Mouse (Mus musculus) frontal cortex, postnatal 10 days (tissue): ENCODE measurements around the gene Bcat1.

Experiments used
- DNase-seq, 2 experiments: peaks; one replicate each; pipeline ENCODE4 v3.0.0; 2022; ENCODE audit warnings: low spot score in 2 of 2, mixed read lengths in 1 of 2

The Bcat1 gene

DNA sequence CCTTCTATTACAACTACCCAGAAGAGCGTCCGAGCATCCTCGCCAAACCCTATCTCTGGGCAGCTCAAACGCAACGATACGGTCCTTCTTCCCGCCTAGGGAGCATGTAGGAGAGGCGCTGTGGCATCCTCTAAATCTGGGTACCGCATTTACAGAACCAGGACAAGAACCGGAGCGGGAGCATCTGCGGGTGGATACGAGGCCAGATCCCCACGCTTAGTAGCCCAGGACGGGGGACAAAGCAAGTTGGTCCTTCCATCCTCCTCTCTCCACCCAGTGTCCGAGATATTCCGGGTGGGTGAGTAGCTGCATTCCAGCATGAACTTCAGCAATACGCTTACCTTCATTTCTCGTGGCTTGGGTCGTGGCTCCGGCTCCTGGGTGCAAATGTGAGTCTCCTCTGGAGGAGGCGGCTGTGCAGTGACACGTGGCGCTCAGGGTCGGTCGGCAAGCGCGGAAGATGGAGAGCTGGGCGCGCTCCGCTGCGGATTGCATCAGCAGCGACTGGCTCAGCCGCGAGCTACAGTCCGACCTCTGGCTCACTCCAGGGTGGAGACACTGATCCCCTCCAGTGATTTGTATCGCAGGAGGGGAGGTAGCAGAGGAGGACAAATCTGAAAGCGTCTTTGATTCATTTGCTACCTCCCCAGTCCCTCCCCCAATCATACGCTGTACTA lies at the start of gene Bcat1:
TSS of gene Bcat1 (minus strand) at position 637 of the 677 bp plus-strand sequence.
- peak in 1 of 2 experiments; percentile 17 for DNase-seq

DNA sequence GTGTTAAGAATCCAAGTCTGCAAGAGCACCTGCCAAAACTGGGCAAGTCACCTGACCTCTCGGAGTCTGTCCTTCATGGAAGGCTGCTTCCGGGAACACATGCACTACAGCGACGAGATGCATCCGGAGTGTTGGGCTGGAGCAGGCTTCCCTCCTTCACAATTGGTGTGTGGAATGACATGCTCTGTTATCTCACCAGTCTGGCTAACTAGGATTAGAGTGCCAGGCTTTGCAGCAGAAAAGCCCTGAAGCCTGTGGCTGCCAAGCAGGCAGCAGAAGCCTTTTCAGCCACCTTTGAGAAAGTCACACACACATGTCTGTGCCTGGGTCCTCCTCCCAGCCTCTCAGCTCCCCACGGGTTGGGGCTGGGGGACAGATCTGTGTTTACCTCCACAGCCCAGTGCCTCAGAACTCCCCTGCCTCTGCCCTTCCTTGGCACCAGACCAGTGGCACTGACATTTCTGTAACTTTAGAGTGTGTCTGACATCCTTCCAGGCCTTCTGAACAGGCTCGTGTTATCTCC lies 49.7 kb upstream of the Bcat1 start:
- no peak for DNase-seq

DNA sequence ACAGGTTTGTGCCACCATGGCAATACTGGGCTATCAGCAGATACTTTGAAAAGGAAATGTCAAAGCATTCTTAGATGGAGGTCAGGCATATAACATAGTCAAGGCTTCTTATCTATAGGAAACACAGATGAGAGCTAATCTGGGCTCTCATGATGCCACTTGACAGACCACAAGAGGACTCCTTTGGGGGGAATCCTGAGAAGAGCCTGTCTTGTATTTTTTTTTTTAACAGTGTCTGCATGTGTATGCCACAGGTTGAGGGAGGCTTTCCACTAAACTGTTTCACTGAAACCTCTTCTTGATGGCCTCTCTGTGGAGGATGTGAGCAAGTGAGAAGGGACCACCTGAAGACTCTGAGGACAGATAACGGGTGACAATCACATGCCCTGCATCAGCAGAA lies 48.6 kb upstream of the Bcat1 start:
- no peak for DNase-seq

DNA sequence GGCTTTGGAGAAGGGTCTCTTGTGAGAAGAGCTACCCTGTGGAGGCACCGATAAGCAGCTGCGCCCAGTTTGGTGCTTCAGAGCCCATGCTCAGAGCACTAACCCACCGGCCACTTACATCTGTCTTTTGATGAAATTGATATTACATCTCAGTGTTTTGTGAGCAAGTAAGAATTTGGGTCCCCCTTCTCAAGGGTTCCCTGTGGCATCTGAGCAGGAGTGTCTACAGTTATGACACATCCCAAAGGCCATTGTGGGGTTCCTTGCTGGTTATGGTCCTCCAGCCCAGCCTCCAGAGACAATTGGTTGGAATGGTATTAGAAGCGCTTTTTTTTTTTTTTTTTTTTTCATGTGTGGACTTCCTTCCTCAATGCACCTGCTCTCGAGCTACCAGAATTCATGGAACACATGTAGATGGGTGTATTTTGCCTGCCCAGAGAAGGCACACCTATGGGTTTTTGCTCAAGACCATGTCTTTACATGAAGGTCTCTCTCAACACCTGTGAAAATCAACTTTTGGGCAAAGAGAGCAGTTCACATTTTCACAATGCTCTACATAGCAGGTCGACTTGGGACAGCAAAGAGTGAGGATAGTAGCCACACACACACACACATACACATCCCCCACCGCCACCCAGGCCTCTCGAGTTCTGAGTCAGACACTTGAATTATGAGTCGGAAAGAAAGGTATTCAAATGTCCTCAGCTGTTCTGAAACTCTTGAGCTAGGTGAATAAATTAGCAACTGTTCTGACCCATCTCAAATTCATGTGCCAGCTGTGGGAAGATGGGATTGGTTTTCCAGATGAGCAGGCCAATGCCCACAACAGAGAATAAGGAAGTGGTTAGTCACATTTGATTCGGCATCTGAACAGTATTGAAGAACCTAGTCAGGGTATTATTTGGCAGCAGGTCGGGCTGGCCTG lies 47.4 kb upstream of the Bcat1 start:
- DNase-seq: no peak

DNA sequence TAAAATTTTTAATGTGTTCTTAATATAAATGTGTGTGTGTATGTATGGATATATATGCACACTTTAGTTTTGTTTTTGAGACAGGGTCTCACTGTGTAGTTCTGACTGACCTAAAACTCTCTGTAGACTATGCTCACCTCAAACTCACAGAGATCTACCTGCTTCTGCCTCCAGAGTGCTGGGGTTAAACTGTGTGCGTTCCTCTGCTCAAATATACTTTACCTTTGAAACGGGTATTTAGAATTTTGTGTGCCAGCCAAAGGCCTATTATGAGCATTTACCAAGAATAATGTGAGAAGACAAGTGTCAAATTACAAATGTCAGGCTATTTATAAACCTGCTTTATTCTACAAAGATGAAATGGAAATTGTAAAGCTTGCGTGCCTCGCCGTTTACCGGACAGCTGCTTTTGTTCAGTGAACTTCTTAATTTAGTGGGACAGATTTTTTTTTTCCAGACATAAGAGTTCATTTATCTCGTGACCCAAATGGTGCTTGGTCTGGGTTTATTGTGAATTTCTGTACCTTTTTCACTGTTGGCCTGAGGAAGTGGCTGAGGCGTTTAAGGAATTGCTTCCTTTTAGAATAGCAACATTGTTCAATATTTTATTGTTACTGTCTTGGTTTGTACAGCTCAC lies 46.6 kb upstream of the Bcat1 start:
- no peak for DNase-seq

DNA sequence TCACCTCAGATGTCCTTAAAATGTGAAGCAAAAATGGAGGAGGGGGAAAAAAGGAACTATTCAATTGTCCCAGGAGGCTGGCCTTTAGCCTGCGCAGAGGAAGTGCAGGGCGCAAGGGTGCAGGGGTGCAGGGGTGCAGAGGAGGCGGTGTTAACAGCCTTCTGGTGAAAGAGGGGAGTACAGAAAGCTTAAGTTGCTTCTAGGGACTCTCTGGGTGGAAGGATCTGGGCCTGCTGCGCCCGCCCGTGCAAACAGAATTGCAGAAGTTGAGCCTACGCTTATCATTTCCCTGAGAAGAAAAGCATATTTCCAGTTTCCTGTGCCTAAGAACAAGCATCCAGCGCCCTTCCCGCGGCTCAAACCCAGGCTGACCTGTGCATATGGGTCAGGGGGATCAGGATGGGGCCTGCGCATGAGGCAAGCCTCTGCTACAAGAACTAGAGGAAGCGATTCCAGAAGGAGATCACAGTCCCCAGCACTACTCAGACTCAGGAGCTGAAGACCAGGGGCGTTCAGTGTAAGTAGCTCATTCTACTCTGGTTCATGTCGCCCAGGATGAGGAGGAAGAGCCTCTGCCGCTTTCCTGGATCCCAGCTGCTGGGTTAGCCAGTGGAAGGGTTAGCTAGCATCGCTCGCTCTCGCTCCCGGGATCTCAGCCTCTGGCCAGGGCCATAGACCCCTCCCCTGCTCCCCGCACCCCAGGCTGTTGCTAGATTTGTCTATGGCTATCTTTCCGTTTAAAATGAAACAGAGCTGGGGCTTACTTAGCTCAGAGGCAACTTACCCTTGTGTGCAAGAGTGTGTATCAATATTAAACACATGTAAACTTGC lies 45.8 kb upstream of the Bcat1 start:
- peak in 1 of 2 experiments; percentile 13 for DNase-seq

DNA sequence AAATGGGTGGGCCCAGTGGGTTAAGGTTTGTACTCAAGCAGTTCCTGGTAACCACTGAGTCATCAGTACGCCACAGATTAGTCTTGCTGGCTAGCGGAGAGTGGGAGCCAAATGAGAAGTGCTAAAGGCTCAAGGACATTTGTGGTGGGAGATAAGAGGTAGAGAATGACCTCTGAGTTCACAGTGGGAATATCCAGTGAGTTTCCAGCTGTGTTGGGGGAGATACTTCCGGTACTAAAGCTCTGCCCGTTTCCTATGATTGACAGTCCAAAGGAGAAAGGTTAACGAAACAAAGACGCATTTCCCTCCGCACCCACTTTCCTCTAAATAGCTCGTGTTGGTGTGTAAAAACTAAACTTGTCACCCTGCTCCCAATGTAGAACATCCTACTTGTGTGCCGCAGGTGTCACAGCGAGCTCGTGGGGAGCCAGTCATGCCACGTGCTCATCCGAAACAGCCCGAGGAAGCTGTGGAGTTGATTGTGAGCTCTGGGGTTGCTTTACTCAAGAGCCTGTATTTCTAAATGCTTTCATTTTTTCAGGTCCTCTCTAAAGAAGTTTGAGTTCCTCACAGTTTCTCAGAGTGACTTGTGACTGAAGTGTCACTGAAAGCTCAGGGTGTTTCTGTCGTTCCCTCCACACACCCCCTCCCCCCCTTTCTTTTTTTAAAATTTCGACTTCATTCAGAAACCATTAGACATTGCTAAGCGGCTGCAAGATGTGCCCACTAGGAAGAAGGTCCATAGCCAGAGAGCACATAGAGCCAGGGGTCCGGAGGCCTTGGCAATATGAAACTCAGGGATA lies 45.0 kb upstream of the Bcat1 start:
- DNase-seq: no peak

DNA sequence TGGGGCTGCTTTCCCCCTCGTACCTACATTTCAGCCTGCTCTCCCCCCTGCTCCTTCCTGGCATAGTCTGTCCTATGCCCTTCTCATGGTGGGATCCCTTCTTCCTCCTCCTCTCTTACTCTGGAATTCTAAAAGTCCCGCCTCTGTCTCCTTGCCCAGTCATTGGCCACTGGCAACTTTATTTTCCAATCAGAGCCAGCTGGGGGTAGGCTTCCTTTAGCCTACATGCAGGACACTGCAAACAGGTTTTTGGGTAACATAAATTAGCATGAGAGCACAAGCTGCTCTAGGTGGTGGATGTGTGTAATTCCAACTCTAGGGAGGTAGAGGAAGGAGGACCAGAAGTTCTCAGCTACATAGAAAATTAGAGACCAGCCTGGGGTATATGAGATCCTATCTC lies 44.1 kb upstream of the Bcat1 start:
- DNase-seq: no peak

DNA sequence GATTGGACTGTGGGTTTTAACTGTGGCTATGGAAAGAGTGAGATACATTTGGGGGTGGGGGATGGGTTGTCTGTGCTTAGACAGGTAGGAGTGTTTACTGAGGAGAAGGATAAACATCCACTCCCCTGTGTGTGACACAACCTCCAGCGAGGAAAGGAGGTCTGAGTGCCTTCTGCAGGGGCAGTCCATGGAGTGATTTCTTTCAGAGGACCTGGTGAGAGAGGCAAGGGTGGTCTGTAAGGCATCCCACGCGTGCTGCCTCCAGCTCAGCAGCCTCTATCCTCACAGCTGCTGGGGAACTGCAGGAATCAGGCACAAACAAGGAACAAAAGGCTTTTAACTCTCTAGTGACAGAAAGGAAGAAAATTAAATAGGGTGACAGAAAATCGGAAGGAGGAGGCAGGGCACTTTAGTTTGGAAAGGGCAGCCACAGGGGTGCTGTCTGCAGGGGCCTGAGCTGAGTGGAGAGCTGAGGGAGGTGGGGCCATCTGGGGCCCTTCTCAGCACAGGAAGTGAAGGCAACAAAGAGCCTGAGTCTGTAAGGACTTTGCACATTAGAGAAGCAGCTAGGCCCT lies 40.2 kb upstream of the Bcat1 start:
- no peak for DNase-seq

DNA sequence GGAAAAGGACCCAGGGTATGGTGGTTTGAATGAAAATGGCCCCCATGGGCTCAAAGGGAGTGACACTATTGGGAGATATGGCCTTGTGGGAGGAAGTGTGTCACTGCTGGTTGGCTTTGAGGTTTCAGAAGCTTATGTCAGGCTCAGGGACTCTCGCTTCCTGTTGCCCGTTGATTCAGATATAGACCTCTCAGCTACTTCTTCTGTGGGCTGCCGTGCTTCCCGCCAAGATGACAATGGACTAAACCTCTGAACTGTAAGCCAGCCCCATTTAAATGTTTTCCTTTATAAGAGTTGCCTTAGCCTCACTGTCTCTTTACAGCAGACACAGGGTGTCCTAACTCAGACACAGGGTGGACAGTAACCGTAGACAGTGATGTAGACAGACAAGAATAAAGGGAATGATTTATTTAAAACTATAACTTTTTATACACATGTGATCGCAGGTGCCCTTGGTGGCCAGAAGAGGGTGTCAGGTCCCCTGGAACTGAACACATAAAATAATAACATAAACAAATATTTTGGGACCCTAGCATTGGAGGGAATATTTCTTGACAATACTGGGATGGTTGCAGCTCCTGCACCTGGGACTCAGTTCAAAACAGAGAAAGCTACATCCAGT lies 39.6 kb upstream of the Bcat1 start, which contains the start of gene Lrmp:
TSS of gene Lrmp (plus strand) at position 178 of the 622 bp plus-strand sequence.
- no peak for DNase-seq

DNA sequence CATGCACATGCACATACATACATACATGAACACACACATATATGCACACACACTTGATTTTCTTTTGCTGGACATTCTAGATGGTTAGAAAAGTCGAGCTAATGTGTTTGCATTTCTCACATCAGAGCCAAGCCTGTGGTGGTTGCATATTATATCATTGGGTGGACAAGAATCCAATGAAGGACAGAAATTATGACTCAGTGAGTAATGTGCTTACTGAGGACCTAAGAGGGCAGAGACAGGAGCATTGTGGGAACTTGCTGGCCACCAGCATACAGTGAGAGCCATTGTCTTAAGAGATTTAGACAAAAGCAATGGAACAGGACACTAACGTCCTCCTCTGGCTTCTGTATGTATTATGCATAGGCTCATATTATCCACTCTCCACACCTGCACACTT lies 38.6 kb upstream of the Bcat1 start:
- DNase-seq: no peak

DNA sequence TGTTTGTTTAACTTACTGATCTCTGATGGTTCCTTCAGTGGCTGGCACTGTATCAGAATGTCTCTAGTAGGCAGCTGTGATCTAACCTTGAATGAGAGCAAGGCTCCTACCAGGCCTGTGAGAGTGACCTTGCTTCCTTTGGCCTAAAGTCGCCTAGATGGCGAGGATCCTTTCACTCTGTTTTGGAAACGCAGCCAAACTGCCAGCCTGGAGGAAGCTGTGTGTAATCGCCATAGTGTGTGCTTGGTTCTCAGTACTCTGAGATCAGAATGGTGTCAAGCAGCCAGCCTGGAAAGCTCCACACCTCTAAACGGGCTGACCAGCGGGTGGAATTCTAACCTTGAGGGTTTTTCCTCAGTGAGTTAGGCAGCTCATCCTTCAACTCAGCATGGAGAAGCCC lies 36.9 kb upstream of the Bcat1 start:
- no peak for DNase-seq

DNA sequence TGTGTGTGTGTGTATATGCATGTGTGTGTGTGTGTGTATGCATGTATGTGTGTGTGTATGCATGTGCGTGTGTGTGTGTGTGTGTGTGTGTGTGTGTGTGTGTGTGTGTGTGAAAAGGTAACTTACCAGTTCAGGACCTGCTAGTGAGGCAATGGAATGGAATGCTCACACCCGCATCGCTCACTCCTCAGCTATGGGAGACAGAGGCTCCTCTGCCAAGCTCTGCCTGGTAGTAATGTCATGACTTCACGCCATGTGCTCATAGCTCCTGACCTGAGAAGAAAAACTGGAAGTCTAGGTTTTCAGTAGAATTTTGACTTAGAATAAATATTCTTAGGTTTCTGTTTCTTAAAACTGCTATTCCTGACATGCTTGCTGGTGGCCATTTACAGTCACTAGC lies 34.8 kb upstream of the Bcat1 start:
- DNase-seq: no peak

DNA sequence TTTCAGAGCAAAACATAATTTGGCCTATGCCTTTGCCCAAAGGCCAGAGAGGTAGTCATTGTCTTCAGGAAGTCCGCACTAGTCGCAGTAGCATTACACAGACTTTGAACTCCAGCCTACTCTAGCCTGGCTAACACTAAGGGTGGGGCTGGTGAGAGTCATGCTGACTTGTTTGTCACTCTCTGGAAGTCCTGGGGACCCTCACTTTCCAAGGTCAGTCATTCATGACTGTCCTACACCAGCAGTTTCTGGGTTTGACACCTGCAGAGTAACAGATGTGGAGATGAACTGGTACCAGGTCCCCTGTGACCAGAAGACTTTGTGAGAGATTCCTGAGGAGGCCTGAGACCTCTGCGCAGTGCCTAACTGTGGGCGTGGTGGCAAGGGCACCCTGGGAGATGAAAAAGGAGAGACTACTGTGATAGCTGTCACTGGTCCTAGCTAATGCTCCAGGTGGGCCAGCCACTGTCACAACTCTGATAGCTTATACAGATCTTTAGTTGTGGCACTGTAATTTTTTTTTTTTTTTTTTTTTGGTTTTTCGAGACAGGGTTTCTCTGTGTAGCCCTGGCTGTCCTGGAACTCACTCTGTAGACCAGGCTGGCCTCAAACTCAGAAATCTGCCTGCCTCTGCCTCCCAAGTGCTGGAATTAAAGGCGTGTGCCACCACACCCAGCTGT lies 30.3 kb upstream of the Bcat1 start:
- no peak for DNase-seq

DNA sequence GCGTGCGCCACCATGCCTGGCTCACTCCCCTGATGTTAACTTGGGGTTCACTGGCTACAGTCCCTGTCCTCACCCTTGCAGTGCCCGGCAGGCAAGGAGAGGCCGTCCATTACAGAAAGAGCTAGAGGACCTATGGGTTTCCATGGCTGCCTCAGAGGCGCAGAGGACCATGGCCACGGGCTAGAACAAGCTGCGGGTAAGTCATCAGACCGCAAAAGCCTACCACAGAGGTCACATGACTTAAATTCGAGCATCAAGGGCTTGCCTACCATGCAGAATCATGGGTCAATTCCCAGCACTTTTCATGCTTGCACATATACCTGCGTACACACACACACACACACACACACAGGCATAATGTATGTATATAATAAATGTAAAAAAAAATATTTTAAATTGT lies 29.5 kb upstream of the Bcat1 start:
- DNase-seq: no peak

DNA sequence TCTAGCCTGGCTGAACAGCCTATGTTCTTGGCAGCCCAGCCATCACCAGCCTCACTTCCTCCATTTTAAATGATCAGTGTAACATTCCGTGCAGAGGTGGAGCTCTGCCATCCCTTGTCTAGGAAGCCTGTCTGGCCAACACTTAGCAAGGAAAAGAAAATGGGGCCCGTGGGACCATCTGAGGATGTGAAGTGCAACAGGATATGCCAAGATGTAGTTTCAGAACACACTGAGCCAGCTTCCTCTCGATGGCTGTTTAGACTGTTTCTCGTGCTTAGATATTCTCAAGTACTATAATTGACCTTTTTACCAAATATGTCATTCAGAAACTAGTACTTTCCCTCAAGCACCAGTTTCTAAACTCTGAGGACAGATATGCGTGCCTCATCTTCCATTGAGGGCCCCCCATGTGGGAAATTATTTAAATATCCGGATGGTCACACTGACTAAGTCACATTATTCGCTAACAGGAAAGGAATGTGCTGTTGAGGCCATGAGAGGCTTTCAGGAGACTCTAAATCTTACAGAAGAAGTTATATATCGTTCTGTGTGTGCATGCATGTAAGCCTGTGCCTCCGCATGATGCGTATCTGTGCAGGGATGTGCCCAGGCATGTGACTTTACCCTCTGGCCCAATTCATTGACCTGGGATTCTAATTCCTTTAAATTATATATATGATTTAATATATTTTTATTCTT lies 28.4 kb upstream of the Bcat1 start:
- no peak for DNase-seq

DNA sequence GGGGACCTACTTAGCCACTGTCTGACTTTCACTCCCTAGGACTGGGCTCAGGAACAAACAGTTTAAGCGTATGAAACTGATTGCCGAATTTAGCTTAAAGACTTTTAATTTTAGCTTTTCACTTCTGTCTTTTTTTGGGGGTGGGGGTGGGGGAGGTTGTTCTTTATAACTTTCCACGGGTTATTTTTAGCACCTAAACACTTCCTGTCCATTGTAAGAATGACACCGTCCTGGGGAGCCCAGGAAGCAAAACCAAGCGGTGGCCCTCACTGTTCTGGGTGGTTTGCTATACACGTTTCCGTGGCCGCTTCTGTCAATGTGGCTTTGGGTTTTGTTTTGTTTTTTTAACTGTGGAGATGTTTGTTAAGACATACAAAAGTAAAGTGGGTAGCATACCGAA lies 24.9 kb upstream of the Bcat1 start:
- no peak for DNase-seq

DNA sequence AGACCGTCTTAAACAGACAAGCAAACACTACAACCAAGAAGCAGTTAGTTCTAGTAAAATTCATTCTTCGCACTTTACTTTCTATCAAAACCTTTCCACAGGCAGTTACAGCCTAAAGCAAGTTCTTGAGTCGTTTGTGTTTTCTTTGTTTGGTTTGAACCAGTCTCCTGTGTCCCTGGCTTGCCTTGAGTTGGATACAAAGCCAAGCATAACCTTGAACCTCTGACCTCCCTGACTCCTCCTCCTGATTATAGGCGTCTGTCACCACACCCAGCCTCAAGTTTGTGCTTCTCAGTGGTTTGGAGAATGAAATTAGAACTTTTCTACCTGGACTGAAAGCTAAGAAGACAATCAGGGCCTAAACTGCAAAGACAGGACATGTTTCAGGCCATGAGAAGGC lies 18.4 kb upstream of the Bcat1 start:
- DNase-seq: no peak
